Mouse (Mus musculus): ENCODE data around the gene Gm9837. TPM values are rescaled to one million over a fixed set of nuclear protein-coding genes. Genes with fewer than 3 reads are reported as not detected.

The Gm9837 gene
- polyA plus RNA-seq, 1 experiment from 2014 or later = not detected

- no peak overlapping the region for H3K4me3 ChIP-seq
- peaks cover 30% of the 10 kb centered on the region for H3K36me3 ChIP-seq
- H3K27ac ChIP-seq = no peak overlapping the region
- 78% methylated on average over 3 of the region's 3 CpGs for WGBS
- no peak for DNase-seq (ENCODE audit: low spot score)
- peaks cover 8% of the 10 kb centered on the region for H3K4me1 ChIP-seq
- no peaks in the 10 kb centered on the region for H3K27me3 ChIP-seq (ENCODE audit: low read depth, poor library complexity, severe bottlenecking)
- H3K9me3 ChIP-seq (replicated peaks) = no peaks in the 10 kb centered on the region
Measured at GRCm38 (mm10) chr11:53425251-53425650, 45.0 kb downstream of the Gm9837 start.

GRCm38 (mm10) chr11:53424826-53425225 lies 45.5 kb downstream of the Gm9837 start:
- H3K9me3 ChIP-seq (replicated peaks) = no peaks in the 10 kb centered on the region
- 87% methylated on average over 2 of the region's 2 CpGs for WGBS
- H3K4me1 ChIP-seq = peaks cover 5% of the 10 kb centered on the region
- H3K4me3 ChIP-seq = no peak overlapping the region
- DNase-seq (ENCODE audit: low spot score) = no peak
- no peaks in the 10 kb centered on the region for H3K27me3 ChIP-seq (ENCODE audit: low read depth, poor library complexity, severe bottlenecking)
- H3K36me3 ChIP-seq = peaks cover 35% of the 10 kb centered on the region
- no peak overlapping the region for H3K27ac ChIP-seq

GRCm38 (mm10) chr11:53423036-53423435 lies 47.2 kb downstream of the Gm9837 start, which contains the start of gene Leap2:
TSS of gene Leap2 (minus strand) at chr11:53423170.
- H3K36me3 ChIP-seq = peaks cover 39% of the 10 kb centered on the region
- DNase-seq (ENCODE audit: low spot score) = no peak
- WGBS = 91% methylated on average over 4 of the region's 4 CpGs
- H3K4me3 ChIP-seq = no peak within 1 kb of the TSS
- no peak within 1 kb of the TSS for H3K27ac ChIP-seq
- H3K4me1 ChIP-seq = no peaks in the 10 kb centered on the region
- no peaks in the 10 kb centered on the region for H3K9me3 ChIP-seq (replicated peaks)
- no peaks in the 10 kb centered on the region for H3K27me3 ChIP-seq (ENCODE audit: low read depth, poor library complexity, severe bottlenecking)

Other genes starting within 250 kb of the Gm9837 start
- gene Hspa4, start 170.0 kb downstream of the Gm9837 start, polyA plus RNA-seq (2016; fragmentation: Nextera tagmentation; extraction: Ambion mirVana) = 143 and 154 TPM in 2 replicates
- gene Zcchc10, start 145.8 kb downstream of the Gm9837 start, polyA plus RNA-seq (2016; fragmentation: Nextera tagmentation; extraction: Ambion mirVana) = 23.0 and 30.4 TPM in 2 replicates
- gene Aff4, start 119.6 kb downstream of the Gm9837 start, polyA plus RNA-seq (2016; fragmentation: Nextera tagmentation; extraction: Ambion mirVana) = 33.7 and 38.0 TPM in 2 replicates
- 0.51 TPM in 1 of 2 replicates, not detected in the other for gene Leap2, start 47.3 kb downstream of the Gm9837 start, polyA plus RNA-seq (2016; fragmentation: Nextera tagmentation; extraction: Ambion mirVana)
- 491 and 544 TPM in 2 replicates for gene Uqcrq, start 39.6 kb downstream of the Gm9837 start, polyA plus RNA-seq (2016; fragmentation: Nextera tagmentation; extraction: Ambion mirVana)
- gene Gdf9, start 39.5 kb downstream of the Gm9837 start, polyA plus RNA-seq (2016; fragmentation: Nextera tagmentation; extraction: Ambion mirVana) = 0.66 and 0.79 TPM in 2 replicates
- 0.08 and 0.14 TPM in 2 replicates for gene Gm10447, start 13.4 kb downstream of the Gm9837 start, polyA plus RNA-seq (2016; fragmentation: Nextera tagmentation; extraction: Ambion mirVana)
- 1.8 and 3.9 TPM in 2 replicates for gene Shroom1, start 13.3 kb downstream of the Gm9837 start, polyA plus RNA-seq (2016; fragmentation: Nextera tagmentation; extraction: Ambion mirVana)
- gene Gm9945, start 9.7 kb upstream of the Gm9837 start, polyA plus RNA-seq (2016; fragmentation: Nextera tagmentation; extraction: Ambion mirVana) = not detected in 2 replicates
- 0.13 and 0.51 TPM in 2 replicates for gene Sowaha, start 9.8 kb upstream of the Gm9837 start, polyA plus RNA-seq (2016; fragmentation: Nextera tagmentation; extraction: Ambion mirVana)
- gene Sept8, start 48.8 kb upstream of the Gm9837 start, polyA plus RNA-seq (2016; fragmentation: Nextera tagmentation; extraction: Ambion mirVana) = 18.6 and 22.8 TPM in 2 replicates
- gene Kif3a, start 96.9 kb upstream of the Gm9837 start, polyA plus RNA-seq (2016; fragmentation: Nextera tagmentation; extraction: Ambion mirVana) = 52.0 and 69.4 TPM in 2 replicates
- gene Il4, start 148.2 kb upstream of the Gm9837 start, polyA plus RNA-seq (2016; fragmentation: Nextera tagmentation; extraction: Ambion mirVana) = 0.40 and 0.58 TPM in 2 replicates
- not detected in 2 replicates for gene Il13, start 164.2 kb upstream of the Gm9837 start, polyA plus RNA-seq (2016; fragmentation: Nextera tagmentation; extraction: Ambion mirVana)
- 24.2 and 28.1 TPM in 2 replicates for gene Rad50, start 236.8 kb upstream of the Gm9837 start, polyA plus RNA-seq (2016; fragmentation: Nextera tagmentation; extraction: Ambion mirVana)

Measured in limb, embryonic 10.5 days (tissue).